Mouse (Mus musculus) ES-E14 (cell line): ENCODE data around the gene Nr1h4.

Experiments
- CHD2 ChIP-seq: IDR thresholded peaks from 2 replicates; pipeline ENCODE4 v1.6.1; 2014; ENCODE audit warnings: mild to moderate bottlenecking, low read depth, low read length, inconsistent platforms
- HCFC1 ChIP-seq: IDR thresholded peaks from 2 replicates; pipeline ENCODE4 v1.6.1; 2012; ENCODE audit warnings: low read length, inconsistent platforms, borderline replicate concordance; ENCODE audit not compliant: insufficient read depth
- MAFK ChIP-seq: IDR thresholded peaks from 2 replicates; pipeline ENCODE4 v1.6.1; 2014; ENCODE audit warnings: mild to moderate bottlenecking, low read depth, low read length, inconsistent platforms; ENCODE audit not compliant: insufficient read depth
- ZC3H11A ChIP-seq: IDR thresholded peaks from 2 replicates; pipeline ENCODE4 v1.6.1; 2012; ENCODE audit warnings: low read depth, mild to moderate bottlenecking, inconsistent platforms, low read length, borderline replicate concordance
- ZNF384 ChIP-seq: IDR thresholded peaks from 2 replicates; pipeline ENCODE4 v1.6.1; 2012; ENCODE audit warnings: low read depth, low read length, inconsistent platforms

DNA sequence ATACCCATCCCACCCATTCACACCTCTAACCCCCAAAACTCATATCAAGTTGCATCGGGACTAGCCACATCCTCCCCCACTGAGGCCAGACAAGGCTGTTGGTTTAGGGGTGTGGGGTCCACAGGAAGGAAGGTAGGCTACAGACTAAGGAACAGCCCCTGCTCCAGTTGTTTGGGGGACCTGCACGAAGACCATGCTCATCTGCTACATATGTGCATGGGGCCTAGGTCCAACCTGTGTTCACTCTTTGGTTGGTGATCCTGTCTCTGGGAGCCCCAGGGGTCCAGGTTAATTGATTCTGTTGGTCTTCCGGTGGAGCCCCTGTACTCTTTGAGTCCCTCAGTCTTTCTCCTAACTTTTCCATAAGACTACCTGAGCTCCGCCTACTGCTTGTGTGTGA lies 13.0 kb downstream of the Nr1h4 start:
- TF ChIP-seq MAFK (no peak), ZNF384 (no peak), CHD2 (no peak), ZC3H11A (no peak), HCFC1 (no peak)
